Mouse (Mus musculus) stomach, embryonic 15.5 days (tissue): ENCODE measurements around the gene Dpysl5. TPM values are rescaled to one million over a fixed set of nuclear protein-coding genes. Genes with fewer than 3 reads are reported as not detected.
A peak's percentile ranks its signal among the peaks of the same experiment; 100 is the strongest.

ENCODE experiments used
- ATAC-seq: fragments of 200-750 bp; cut with Nextera tagmentation; 2 replicates; pipeline ENCODE4 v1.8.0; 2017; ENCODE audit warnings: low read depth, moderate number of reproducible peaks, moderate TSS enrichment; ENCODE audit not compliant: insufficient read depth, low FRiP score
- H3K27ac ChIP-seq: fragments of 300-500 bp; sonication (generic); 2 replicates; pipeline ENCODE4 v1.5.1; 2015; ENCODE audit warnings: mild to moderate bottlenecking, inconsistent platforms
- H3K27me3 ChIP-seq: fragments of 300-500 bp; sonication (generic); replicated peaks from 2 replicates; pipeline ENCODE4 v1.6.1; 2015; ENCODE audit warnings: inconsistent platforms
- H3K36me3 ChIP-seq: fragments of 300-500 bp; sonication (generic); 2 replicates; pipeline ENCODE4 v1.6.1; 2015; ENCODE audit warnings: inconsistent platforms
- H3K4me1 ChIP-seq: fragments of 300-500 bp; sonication (generic); 2 replicates; pipeline ENCODE4 v1.6.1; 2015; ENCODE audit warnings: inconsistent platforms
- H3K4me2 ChIP-seq: fragments of 300-500 bp; sonication (generic); 2 replicates; pipeline ENCODE4 v1.6.1; 2015; ENCODE audit warnings: mild to moderate bottlenecking, inconsistent platforms
- H3K4me3 ChIP-seq: fragments of 300-500 bp; sonication (generic); replicated peaks from 2 replicates; pipeline ENCODE4 v1.5.1; 2015; ENCODE audit warnings: inconsistent platforms
- H3K9ac ChIP-seq: fragments of 300-500 bp; sonication (generic); 2 replicates; pipeline ENCODE4 v1.6.1; 2015; ENCODE audit warnings: inconsistent platforms
- H3K9me3 ChIP-seq: fragments of 300-500 bp; sonication (generic); 2 replicates; pipeline ENCODE4 v1.6.1; 2016; ENCODE audit warnings: inconsistent platforms
- WGBS: fragments of 180-500 bp; shearing (Covaris S2); methylation state at CpG from one replicate; pipeline ENCODE4 v1.1.7; 2015; 5-methylcytosine and 5-hydroxymethylcytosine counted together
- polyA plus RNA-seq: library from polyadenylated mRNA; unstranded; fragments of >200 nt; fragmentation: Nextera tagmentation; extraction: Ambion mirVana; gene quantifications from 2 replicates; pipeline ENCODE4 v1.2.1, GENCODE M21; 2015

Gene Dpysl5
- polyA plus RNA-seq, 1 experiment from 2014 or later, result 6.7 TPM

DNA sequence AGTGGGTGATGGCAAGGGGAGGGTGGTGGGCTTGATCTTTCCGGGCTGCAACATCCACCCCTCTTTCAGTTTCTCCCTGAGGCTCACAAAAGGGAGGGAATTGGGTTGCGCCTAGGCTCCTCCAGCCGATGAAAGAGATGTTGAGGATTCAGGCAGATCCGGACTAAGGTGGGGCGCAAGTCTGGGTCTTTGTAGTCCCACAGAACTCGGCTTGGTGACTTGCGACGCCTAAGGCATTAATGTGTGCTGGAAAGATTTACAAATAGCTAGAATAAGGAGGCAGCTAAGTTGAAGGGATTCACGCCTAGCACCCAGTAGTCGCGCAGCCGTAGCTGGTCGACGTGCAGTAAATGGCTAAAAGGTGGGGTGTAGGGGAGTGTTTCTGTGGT, 632 bp downstream of the Dpysl5 start:
- Histone ChIP-seq H3K4me3 (peak overlapping the region; percentile 56), H3K27me3 (peaks cover 50% of the 10 kb centered on the region), H3K4me2 (peak overlapping the region; percentile 98), H3K4me1 (peaks cover 23% of the 10 kb centered on the region), H3K9ac (no peak overlapping the region), H3K36me3 (no peaks in the 10 kb centered on the region), H3K27ac (no peak overlapping the region), H3K9me3 (no peaks in the 10 kb centered on the region)
- ATAC-seq, result no peak
- WGBS, result under 1% methylated on average over 14 of the region's 14 CpGs

DNA sequence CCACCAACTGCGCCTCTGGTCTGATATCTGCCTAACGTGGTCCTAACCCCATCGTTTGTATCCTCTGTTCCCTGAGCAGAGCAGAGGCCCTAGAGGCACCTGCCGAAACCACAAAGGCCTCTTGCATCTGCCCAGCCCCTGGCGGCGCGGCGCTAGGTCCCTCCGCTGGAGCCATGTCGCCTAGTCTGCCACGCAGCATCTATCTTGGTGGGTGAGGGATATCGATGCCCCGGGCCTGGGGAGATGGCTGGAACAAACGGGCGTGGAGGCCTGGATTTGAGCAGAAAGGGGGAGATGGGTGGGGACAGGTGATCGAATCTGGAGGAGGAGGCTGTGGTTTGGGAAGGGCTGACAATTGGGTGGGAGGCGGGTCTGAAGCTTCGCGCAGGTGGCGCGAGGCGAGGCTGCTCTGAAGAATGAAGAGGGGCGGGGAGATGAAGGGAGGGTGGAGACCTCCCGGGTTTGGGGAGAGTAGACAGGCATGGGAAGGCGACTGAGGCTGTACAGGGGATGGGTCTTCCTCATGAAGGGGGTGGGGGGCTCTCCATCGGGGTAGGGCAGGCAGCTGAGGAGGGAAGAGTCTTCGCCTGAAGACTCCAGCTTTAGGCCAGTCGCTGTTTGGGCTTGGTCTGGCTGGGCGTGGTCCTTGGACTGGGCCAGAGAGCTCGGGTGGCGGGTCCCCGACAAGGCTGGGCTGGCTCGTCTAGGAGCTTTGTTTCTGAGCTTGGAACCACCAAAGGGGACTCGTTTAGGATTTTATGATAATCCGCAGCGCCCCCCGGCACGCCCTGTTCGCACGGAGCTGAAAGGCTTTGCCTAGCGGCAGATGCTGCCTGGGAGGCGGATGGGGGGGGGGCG, 1.3 kb downstream of the Dpysl5 start:
- ATAC-seq, result no peak
- Histone ChIP-seq H3K36me3 (no peaks in the 10 kb centered on the region), H3K27ac (no peak overlapping the region), H3K9ac (no peak overlapping the region), H3K4me1 (peaks cover 23% of the 10 kb centered on the region), H3K4me3 (peak overlapping the region; percentile 56), H3K4me2 (peak overlapping the region; percentile 98), H3K9me3 (no peaks in the 10 kb centered on the region), H3K27me3 (peaks cover 50% of the 10 kb centered on the region)
- under 1% methylated on average over 43 of the region's 43 CpGs for WGBS

DNA sequence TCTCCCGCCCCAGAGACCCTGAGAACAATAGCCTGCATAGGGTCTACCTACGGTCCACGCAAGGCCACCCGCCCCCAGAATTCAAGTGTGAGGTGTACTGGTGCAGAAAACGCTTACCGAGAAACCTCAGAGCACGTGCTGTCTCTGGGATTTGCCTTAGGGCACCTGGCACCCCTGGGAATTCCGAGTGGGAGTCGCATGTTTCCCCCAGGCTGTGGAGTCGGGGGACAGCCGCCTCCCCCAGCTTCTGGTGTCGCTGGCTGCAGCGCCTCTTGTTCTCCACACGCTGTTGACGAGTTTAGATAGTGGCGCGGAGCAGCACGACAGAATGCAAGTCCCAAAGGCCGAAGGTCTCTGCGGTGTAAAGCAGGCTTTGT, 1.9 kb downstream of the Dpysl5 start:
- no peak overlapping the region for H3K9ac ChIP-seq
- H3K27me3 ChIP-seq, result peaks cover 50% of the 10 kb centered on the region

DNA sequence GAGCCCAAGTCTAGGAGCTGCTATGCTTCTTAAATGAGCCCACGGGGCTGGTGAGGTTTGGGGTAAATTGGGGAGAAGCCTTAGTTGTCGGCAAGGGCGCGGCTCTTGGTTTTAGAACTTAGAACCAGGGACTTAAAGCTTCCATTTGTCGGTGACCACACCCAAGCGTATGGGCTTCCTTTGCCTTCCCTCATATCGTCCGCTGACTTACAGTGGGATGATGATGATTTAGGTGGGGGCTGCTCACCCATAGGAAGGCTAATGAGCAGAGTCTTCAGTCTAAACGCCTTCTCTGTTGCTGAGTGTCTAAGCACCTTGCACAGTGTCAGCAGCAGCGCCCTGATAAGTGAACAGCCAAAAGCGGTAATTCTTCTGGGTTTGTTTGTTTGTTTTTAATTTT, 2.3 kb downstream of the Dpysl5 start:
- H3K27ac ChIP-seq, result no peak overlapping the region
- H3K9me3 ChIP-seq, result no peaks in the 10 kb centered on the region
- no peak for ATAC-seq
- no peaks in the 10 kb centered on the region for H3K36me3 ChIP-seq
- H3K4me2 ChIP-seq, result peak overlapping the region; percentile 98
- no peak overlapping the region for H3K9ac ChIP-seq
- peaks cover 46% of the 10 kb centered on the region for H3K27me3 ChIP-seq
- 18% methylated on average over 11 of the region's 11 CpGs for WGBS
- peak overlapping the region; percentile 56 for H3K4me3 ChIP-seq
- peaks cover 23% of the 10 kb centered on the region for H3K4me1 ChIP-seq

More for the DNA sequence above, 1.9 kb downstream of the Dpysl5 start:
- Histone ChIP-seq H3K4me2 (peak overlapping the region; percentile 98), H3K4me3 (peak overlapping the region; percentile 56), H3K4me1 (peaks cover 23% of the 10 kb centered on the region), H3K36me3 (no peaks in the 10 kb centered on the region), H3K27ac (no peak overlapping the region), H3K9me3 (no peaks in the 10 kb centered on the region)
- WGBS, result under 1% methylated on average over 20 of the region's 20 CpGs
- no peak for ATAC-seq

DNA sequence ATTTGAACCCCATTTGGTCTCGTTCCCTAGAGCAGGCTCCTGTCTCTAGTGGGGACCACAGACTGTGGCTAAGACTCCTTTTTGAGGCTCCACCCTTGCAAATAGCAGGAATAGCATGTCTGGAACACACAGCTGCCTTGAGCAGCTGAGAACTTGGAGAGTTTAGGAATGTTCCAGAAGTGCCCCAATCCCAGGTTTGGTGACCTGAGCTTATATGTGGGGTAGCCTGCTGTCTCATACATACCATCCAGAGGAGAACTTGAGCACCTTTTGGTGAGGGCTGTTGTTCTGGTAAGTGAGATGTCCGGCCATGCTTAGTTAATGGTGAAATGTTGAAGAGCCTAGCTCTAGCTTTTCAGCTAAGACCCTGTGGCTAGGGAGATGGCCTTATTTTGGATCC, 4.9 kb downstream of the Dpysl5 start:
- Histone ChIP-seq H3K9me3 (no peaks in the 10 kb centered on the region), H3K4me1 (peaks cover 20% of the 10 kb centered on the region), H3K4me2 (no peak overlapping the region), H3K36me3 (no peaks in the 10 kb centered on the region), H3K27ac (no peak overlapping the region), H3K9ac (no peak overlapping the region), H3K27me3 (peaks cover 37% of the 10 kb centered on the region), H3K4me3 (no peak overlapping the region)
- ATAC-seq, result no peak
- 84% methylated on average over 2 of the region's 2 CpGs for WGBS

DNA sequence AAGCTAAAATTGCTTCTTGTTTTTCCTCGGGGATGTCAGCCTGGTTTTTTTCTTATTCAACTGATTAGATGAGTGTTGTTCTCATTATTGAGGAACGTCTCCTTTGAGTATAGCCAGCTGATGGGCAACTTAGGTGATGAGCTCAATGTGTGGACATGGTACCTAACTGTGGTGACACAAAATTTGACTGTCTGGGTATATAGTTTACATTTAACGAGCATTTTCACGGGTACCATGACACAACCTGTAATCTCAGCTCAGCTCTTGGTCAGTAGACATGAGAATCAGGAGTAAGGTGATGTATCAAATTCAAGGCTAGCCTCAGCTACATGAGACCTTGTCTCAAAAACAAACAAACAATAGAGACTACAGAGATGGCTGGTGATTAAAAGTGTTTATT, 6.1 kb downstream of the Dpysl5 start:
- no peak overlapping the region for H3K27ac ChIP-seq
- H3K4me1 ChIP-seq, result peaks cover 11% of the 10 kb centered on the region
- WGBS, result 76% methylated on average over 4 of the region's 4 CpGs
- H3K4me3 ChIP-seq, result no peak overlapping the region
- H3K9ac ChIP-seq, result no peak overlapping the region
- no peak overlapping the region for H3K4me2 ChIP-seq
- no peak for ATAC-seq
- H3K36me3 ChIP-seq, result no peaks in the 10 kb centered on the region
- H3K27me3 ChIP-seq, result peaks cover 26% of the 10 kb centered on the region
- H3K9me3 ChIP-seq, result no peaks in the 10 kb centered on the region

DNA sequence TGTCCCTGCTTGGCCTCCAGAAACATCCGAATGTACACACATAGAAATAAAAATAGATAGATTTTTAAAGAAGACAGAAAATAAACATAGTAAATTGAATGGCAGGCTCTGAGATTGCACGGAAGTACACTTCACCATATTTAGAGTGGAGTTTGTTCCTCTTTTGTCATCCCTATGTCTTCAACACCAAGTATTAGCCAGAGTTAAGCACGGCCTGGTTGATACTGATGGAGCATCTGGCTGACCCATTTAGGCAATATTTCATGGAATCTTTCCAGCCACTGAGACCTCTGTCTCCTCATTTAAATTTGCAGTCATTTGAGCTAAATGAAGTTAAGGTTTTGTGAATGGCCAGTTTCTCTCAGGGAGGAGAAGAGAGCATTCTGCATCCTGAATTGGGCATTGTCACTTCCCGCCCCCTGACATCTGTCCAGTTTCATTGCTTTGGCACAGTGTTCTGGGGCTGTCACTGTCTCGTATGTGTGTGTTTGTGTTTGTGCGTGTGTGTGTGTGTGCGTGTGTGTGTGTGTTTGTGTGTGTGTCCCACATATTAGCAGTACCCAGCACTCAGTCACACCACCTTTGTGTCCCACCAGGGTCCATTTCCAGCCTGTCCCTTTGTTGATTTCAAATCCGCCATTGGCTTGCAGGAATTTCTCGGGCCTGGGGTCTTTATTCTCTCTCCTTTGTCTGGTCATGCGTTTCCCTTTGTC, 6.8 kb downstream of the Dpysl5 start:
- H3K4me2 ChIP-seq, result no peak overlapping the region
- H3K9me3 ChIP-seq, result no peaks in the 10 kb centered on the region
- no peak overlapping the region for H3K27ac ChIP-seq
- H3K36me3 ChIP-seq, result no peaks in the 10 kb centered on the region
- no peak overlapping the region for H3K9ac ChIP-seq
- WGBS, result 71% methylated on average over 10 of the region's 10 CpGs
- H3K4me3 ChIP-seq, result no peak overlapping the region
- H3K4me1 ChIP-seq, result peaks cover 5% of the 10 kb centered on the region; the same call in 1 of the 2 replicates
- ATAC-seq, result no peak
- peaks cover 19% of the 10 kb centered on the region for H3K27me3 ChIP-seq

DNA sequence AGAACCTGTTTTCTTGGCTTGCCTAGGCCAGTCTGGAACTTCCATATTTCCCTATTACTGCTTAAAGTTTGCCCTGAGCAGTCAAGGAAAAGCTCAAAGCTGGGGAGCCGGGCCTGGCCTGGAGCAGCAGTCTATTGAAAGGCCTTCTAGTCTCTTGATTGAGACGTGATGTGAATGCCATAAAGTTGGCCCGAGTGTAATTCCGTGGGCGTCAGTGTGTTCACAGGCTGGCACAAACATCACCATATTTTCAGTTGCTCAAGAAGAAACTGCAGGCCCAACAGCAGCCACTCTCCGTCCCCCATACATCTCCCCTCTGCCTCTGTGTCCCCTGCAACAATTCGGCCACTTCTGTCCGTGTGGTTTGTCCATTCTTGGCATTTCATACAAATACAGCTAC, 10.6 kb downstream of the Dpysl5 start:
- no peak overlapping the region for H3K4me3 ChIP-seq
- H3K27ac ChIP-seq, result no peak overlapping the region
- H3K27me3 ChIP-seq, result no peaks in the 10 kb centered on the region
- H3K4me2 ChIP-seq, result no peak overlapping the region
- H3K4me1 ChIP-seq, result no peaks in the 10 kb centered on the region
- H3K9ac ChIP-seq, result no peak overlapping the region
- no peaks in the 10 kb centered on the region for H3K36me3 ChIP-seq
- 87% methylated on average over 8 of the region's 8 CpGs for WGBS
- H3K9me3 ChIP-seq, result no peaks in the 10 kb centered on the region
- no peak for ATAC-seq

DNA sequence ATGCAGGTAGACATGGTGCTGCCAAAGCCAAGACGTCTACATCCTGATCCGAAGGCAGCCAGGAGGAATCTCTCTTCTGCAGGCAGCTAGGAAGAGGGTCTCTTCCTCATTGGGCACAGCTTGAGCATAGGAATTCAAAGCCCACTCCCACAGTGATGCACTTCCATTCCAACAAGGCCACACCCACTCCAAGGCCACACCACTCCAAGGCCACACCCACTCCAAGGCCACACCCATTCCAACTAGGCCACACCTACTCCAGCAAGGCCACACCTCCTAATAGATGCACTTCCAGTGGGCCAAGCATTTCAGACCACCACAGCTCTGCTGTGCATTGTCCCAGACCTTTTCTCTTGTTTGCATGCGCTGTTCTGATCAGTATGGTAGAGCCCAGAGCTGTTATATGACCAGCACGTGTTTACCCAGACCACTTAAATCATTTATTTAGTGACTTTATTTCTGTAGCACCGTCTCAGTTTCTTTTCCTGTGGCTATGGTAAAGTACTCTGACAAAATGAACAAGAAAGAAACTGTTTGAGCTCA, 14.9 kb downstream of the Dpysl5 start:
- H3K4me1 ChIP-seq, result no peaks in the 10 kb centered on the region
- ATAC-seq, result no peak; the same call in 1 of the 2 replicates
- no peak overlapping the region for H3K9ac ChIP-seq
- no peak overlapping the region for H3K27ac ChIP-seq
- H3K36me3 ChIP-seq, result no peaks in the 10 kb centered on the region
- no peaks in the 10 kb centered on the region for H3K9me3 ChIP-seq
- WGBS, result 86% methylated on average over 5 of the region's 5 CpGs
- no peak overlapping the region for H3K4me3 ChIP-seq
- H3K27me3 ChIP-seq, result no peaks in the 10 kb centered on the region
- H3K4me2 ChIP-seq, result no peak overlapping the region

DNA sequence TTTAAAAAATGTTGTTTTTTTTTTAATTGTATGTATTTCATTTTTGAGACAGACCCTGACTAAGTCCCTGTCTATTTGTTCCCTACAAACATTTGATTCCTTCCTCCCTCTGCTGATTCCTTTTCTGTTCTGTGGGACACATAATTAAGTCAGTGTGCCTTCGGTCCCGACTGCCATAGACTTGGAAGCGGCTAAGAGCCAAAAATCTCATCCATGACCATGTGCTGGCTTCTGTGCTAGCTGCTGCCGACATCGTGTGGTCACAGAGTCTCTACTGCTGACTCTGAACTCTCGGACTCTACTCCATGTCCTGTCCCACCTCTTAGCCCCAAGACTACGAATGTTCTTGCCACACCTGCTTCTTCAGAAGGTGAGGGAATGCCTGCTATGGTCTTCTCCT, 21.1 kb downstream of the Dpysl5 start:
- 92% methylated on average over 7 of the region's 7 CpGs for WGBS
- Histone ChIP-seq H3K9me3 (no peaks in the 10 kb centered on the region), H3K4me1 (no peaks in the 10 kb centered on the region), H3K27me3 (no peaks in the 10 kb centered on the region), H3K27ac (no peak overlapping the region), H3K9ac (no peak overlapping the region), H3K4me3 (no peak overlapping the region), H3K4me2 (no peak overlapping the region), H3K36me3 (no peaks in the 10 kb centered on the region)
- no peak for ATAC-seq

DNA sequence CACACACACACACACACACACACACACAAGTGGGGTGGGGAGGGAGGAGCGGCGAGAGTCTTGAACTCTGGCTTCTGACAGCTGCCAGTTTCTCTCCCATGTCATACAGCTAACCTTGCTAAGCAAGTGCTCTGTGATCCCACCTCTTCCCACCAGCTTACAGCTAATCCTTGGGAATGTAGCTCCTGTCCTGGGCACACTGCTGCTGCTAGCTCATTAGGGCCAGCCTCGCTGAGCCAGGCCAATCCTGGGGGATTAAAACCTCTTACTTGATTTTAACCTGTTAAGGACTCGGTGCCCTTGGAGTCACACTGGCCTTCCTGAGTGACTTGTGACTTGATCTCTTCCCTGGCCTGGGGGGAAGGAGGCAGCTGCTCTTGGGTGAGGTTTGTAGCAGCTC, 23.3 kb downstream of the Dpysl5 start:
- Histone ChIP-seq H3K4me2 (no peak overlapping the region), H3K4me3 (no peak overlapping the region), H3K9ac (no peak overlapping the region), H3K9me3 (no peaks in the 10 kb centered on the region), H3K27ac (no peak overlapping the region), H3K36me3 (no peaks in the 10 kb centered on the region), H3K27me3 (no peaks in the 10 kb centered on the region), H3K4me1 (peaks cover 8% of the 10 kb centered on the region; the same call in 1 of the 2 replicates)
- WGBS, result 53% methylated on average over 4 of the region's 4 CpGs
- ATAC-seq, result no peak
